Mouse (Mus musculus) kidney, adult 8-10 months (tissue): Measurements from ENCODE around the gene Smg1.

ENCODE experiments used
- DNase-seq, 2 experiments: peaks; one replicate each; pipeline ENCODE4 v3.0.0; 2022

The Smg1 gene

DNA sequence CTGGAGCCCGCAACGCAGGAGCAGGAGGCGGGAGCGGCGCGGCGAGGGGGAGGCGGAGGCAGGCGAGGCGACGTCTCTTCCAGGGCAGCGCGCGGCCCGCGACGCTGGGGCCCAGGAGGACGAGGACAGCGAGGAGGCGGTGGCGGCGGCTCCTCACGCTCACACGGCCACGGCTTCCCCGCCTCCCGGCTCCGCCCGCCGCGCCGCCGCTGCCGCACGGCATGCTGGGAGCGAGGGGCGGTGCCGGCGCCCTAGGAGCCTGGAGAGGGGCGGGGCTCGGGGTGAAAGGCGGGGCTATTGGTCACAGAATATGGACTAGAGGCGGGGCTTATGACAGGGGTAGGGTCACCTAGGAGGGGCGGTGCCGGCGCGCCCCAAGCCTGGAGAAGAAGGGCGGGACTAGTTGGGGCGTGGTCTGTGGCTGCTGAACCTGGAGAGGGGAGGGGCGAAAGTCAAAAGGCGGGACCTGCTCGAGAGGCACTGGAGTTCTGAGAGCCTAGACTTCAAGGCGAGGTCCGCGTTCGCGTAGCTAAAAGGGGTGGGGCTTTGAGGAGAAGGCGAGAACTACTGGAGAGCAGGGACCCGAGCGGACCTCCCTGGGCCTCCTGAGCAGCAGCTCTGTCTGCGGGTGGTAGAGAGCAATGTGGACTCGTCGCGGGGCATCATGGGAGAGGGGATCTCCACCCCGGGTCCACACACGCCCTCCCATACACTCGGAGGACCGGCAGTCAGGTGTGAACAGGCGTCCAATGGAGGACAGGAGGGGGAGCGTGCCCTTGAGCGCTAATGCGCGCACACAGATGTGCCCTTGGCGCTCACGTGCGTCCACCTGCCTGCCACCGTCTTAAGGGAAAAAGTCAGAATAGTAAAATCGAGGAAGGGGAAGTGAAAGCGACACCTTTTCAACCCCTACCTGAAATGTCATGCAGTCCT, at the start of gene Smg1:
Gene Smg1 (minus strand): TSS at position 218 of the 933 bp plus-strand sequence.
- peak; percentile 99 to 100 for DNase-seq

GRCm38 (mm10) chr7:118283186-118283585, 39.7 kb upstream of the Smg1 start:
- DNase-seq, result no peak

DNA sequence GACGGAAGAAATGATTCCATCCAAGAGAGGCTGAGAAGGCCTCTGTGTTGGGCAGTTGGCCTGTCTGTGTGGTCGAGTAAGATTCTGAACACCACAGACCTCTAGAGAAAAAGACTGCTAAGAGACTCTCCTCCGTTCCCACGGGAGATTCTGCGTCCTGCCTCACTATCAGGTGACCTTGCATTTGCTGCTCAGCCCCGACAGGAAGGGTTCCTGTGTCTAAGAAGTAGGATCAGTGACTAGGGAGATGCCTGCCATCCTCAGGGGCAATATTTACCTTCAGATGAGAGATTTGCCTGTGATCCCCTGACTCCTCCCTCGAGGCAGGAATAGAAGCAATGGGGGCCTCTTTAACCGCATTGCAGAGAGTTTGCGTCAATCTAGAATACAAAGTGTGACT, 39.1 kb upstream of the Smg1 start:
- DNase-seq, result no peak

DNA sequence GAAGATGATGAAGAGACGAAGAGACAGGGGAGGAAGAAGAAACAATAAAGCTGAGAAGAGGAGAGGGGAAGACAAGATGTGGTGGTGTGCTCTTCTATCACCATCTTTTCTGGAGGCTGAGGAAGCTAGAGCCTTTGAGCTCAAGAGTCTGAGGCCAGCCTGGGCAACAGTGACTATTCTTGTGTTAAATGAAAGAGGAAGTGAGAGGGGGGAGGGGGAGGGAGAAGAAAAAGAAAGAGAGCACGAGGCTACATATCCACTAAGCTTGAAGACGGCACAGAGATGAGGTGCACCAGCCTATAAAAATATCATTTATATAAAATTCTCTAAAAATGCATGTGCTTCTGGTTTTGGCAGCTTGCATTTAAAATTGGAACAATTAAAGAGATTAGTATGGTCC, 36.1 kb upstream of the Smg1 start:
- no peak for DNase-seq

- peak; percentile 35 to 53 for DNase-seq
These were observed 34.0 kb upstream of the Smg1 start for GRCm38 (mm10) chr7:118277335-118277910.

DNA sequence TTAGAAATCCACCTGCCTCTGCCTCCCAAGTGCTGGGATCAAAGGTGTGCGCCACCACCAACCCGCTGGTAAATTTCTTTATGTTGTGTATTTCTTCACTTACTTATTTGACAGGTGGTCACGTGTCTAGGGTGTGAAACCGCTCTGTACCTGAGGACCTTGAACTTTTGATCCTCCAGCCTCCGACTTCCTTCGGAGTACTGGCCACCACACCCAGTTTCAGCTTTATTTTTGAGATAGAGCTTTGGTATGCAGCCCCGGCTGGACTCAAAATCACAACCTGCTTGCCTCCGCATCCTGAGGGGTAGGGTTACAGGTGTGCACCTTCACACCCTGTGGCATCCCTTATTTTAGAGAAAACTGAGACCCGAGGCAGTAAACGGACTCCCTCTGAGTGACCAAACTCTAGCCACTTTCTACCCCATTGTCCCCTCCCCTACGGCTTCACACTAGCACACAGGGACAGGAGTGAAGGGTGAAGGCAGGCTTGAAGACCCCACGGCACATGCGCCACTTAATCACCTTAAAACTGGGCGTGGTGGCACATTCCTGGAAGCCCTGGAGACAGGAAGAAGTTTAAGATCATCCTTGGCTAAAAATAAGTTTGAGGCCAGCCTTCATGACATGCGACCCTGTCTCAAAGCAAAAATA, 33.3 kb upstream of the Smg1 start:
- DNase-seq, result no peak

DNA sequence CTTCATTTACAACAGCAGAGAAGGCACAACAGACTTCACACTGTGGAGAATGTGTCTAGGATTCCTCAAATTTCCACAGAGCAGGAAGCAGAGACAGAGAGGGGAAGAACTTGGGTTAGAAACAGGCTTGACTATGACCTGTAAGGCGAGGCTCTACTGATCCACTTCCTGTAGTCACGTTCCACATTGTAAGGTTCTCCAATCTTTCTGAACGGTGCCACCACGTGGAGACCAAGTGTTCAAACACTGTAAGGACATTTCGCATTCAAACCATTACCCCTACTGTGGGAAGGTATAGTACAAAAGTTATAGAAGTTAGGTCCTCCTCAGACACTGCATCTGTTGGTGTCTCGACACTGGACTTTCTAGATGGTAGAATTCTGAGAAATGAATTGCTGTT, 31.8 kb upstream of the Smg1 start:
- DNase-seq, result no peak

DNA sequence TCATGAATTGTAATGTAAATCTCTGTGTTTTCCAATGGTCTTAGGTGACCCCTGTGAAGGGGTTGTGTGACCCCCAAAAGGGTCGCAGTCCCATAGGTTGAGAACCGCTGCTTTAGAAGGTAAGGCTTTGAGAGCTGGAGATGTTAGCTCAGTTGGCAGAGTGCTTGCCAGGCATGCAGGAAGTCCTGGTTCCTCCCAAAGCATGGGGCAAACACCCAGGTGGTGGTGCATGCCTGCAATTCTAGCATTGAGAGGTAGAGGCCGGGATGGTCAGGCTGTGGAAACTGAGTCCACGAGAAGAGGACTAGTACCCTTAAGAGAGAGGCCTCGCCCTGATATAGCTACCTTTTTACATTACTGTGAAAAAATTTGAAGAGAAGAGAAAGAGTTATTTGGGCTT, 31.4 kb upstream of the Smg1 start:
- DNase-seq, result no peak

DNA sequence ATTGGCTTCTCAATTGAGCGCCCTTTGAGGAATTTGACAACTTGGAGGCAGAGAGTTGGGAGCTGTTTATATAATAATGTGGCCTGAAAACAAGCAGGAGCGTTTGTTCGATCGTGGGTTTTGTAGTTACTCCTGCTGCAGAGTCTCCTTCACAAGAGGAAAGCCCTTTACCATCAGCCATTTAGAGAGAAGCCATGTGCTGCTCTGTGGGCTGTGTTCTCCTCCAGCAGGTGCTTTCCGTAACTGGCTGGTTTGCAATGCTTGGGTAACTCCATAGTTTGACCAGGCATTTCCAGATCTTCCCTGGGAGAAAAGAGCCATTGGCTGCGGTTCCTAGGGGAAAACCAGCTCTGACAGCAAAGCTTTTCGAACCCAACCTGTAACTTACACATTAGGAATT, 30.7 kb upstream of the Smg1 start:
- no peak for DNase-seq

- no peak for DNase-seq
These were observed 22.6 kb upstream of the Smg1 start for GRCm38 (mm10) chr7:118266099-118266498.

DNA sequence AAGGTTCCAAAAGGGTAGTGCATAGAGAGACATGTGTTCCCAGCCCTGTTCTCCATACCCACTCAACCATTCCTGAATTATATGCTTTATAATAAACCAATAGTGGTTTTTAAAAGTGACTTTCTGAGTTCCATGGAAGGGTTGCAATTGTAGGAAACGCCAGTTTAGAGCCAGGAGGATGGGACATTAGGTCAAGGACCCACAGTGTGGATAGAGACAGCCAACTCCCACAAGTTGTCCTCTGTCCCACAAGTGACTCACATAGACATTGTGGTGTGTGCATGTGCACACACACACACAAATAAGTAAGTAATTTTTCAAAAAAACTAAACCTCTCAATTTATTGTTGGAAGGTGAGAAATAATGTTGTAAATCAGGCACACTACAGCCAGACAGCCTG, 20.1 kb upstream of the Smg1 start:
- no peak for DNase-seq

DNA sequence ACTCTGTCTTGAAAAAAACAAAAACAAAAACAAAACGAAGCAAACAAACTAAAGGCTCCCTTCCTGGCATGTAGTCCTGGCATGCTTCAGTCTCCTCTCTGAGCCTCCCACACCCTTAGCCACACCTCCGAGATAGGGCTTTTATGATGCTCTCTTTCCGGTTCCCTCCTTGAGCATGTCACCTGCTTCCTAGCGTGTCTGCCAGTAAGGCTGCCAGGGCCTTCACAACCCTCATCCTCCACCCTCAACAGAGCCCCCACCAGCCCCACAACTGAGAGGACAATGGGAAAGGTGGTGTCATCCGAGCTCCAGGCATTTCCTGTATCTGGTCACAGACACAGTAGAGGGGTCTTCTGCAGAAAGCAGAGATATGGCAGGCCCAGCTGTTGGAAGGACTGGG, 18.9 kb upstream of the Smg1 start:
- no peak for DNase-seq

DNA sequence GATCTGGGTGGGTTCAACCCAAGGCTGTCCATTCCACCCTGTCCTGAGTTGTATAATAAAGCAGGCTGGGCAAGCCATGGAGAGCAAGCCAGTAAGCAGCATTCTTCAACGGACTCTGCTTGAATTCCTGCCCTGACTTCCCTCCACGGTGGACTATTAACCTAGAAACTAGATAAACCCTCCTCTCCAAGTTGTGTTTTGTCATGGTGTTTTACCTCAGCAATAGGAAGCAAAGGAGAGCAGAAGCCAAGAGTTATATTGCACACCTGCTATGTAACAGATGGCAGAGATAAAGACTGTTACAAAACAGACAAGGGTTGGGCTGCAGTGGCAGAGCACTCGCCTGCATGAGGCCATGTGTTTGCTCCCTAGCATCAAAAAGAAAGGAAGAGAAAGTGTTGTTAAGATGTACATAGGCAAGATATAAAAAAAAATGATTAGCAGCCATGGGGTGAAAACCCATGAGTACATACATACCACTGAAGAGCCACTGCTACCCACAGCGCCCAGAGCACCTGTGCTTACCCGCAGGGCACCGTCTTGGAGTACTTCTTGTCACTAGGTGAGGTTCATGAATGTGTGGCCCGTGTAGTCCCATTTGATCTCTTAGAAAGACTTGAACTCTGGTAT, 16.3 kb upstream of the Smg1 start:
- no peak for DNase-seq

DNA sequence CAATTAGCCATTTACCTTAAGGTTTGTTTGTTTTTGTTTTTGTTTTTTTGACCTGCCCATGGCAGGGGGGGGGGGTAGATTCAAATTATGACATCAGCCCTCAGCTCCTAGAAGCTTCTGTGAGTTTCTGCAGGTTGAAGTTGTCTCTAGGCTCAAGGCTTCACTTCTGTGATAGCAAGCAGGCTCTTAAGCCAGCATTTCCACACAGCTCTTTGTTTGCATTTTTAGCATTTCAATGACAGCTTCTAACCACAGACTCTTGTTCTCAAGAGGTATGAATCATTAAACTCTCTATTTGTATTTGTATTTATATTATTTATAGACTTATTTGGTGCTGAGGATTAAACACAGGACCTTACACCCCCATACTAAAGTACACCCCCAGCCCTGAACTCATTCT, 15.0 kb upstream of the Smg1 start:
- DNase-seq, result no peak

DNA sequence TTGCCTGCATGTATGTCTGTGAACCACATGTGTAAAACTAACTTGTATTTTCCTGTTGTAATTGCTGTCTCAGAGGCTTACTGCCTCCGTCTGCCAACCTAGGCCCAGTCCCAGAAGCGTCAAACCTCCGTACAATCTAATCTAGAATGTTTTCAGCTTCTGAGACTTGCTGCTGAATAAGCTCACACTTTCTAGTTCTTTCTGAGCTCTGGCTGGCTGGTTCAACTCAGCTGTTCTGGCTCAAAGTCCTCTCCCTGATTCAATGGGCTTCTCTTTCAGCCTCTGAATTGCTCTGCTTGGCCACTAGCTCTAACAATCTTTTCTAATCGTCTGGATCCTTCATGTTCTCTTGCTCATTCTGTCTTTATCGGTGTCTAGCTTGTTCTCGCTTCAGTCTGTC, 13.3 kb upstream of the Smg1 start:
- no peak for DNase-seq

DNA sequence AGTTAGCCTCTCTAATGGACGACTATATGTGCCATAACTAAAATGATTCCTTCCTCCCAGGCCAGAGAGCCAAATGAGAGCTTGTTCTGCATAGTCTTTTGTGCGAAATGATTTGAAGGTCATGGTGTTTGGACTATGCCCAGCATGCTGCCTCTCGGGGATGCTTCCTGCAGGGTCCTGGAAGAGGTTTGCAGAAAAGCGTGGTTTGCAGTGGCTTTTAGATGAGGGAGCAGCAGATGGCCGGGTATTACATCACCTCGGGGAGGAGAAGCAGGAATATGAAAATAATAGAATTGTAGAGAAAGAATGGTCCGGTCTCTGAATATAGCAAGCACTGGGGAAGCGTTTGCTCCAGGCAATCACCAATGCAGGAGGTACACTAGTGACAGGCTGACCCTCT, 11.0 kb upstream of the Smg1 start:
- no peak for DNase-seq

DNA sequence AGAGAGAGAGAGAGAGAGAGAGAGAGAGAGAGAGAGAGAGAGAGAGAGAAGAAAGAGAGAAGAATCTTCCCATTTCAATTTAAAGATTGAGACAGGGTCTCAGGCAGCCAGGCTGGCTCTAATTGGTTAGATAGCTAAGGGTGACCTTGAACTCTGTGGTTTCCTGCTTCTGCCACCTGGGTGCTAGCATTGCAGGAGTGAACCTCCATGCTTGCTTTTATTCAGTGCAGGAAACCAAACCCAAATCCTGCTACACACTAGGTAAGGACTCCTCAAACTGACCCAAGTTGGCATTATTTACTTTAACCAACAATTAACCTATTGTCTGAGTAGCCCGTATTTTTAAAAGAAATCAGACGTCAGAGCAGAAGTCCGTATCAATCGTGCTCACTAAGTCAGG, 10.5 kb upstream of the Smg1 start:
- no peak for DNase-seq

GRCm38 (mm10) chr7:118252979-118253378, 9.5 kb upstream of the Smg1 start:
- DNase-seq, result no peak

GRCm38 (mm10) chr7:118252349-118252748, 8.9 kb upstream of the Smg1 start:
- peak; percentile 30 to 36 for DNase-seq

DNA sequence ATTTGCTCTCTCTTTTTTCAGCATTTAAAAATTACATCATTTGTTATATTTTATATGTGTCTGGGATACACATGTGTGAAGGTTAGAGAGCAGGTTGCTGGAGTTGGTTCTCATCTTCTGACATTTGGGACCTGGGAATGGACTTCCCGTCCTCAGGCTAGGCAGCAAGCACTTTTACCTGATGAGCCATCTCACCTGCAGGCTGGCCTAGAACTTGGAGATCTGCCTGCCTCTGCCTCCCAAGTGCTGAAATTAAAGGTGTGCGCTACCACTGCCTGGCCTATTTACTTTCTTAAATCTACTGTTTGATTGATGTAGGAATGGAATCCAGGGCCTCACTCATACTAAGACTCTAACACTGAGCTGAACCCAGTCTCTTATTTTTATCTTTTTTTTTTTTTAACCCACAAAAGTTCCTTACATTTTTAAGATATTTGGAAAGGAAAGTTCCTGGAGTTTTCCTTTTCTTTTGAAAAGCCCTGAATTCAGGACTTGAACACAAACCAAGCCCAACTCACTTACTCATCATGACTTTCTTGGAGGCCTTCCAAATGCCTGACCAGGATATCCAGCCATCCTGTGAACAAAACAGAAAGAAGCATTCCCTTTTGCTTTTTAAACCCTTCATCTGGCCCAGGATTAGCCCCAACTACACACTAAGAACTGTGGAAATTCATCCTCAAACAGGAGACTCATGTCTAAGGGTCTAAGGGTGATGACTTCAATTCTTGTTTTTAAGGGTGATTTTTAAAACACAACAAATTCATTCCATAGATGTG, 8.1 kb upstream of the Smg1 start:
- DNase-seq, result no peak

- no peak for DNase-seq
These were observed 7.2 kb upstream of the Smg1 start for GRCm38 (mm10) chr7:118250482-118251160.

- DNase-seq, result no peak
These were observed 6.1 kb upstream of the Smg1 start for GRCm38 (mm10) chr7:118249563-118249962.
